Comparison of ENCODE assay signal across 9 mouse cellular contexts in the genomic region with DNA sequence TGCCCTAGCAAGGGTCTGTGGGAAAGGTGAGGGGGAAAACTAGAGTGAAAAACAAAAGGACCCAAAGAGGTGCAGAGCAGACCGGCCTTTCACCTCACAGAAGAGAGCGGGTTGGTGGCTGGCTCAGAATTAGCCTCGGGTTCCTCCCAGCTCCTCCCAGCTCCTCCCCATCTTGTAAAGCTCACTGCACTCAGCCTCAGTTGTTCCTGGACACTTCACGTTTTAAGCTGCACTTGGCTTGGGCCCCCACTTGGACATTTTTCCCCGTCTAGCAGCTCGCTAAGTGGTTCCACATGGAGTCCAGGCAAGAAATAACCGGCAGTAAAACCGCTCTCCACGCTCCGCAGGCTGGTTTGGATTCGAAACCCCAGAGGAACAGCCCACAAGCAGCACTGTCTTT. TPM values are rescaled to one million over a fixed set of nuclear protein-coding genes. Genes with fewer than 3 reads are reported as not detected.
A peak's percentile ranks its signal among the peaks of the same experiment; 100 is the strongest.
DNase-seq lines count a peak whose midpoint lies in the region; ATAC-seq and TF ChIP-seq lines count a peak whose summit lies in the region.
"Had no signal": no experiment of that assay in that cellular context is flagged by ENCODE, and none has a peak within 500 bp of the region (broad histone marks: within the 10 kb centered on the region; RNA-seq: fewer than 3 reads in every experiment).

No protein-coding gene starts in this region.

- H3K9me3 ChIP-seq in forebrain, embryonic 10.5 days = no peaks in the 10 kb centered on the region
- H3K9me3 ChIP-seq in forebrain, postnatal 0 days (ENCODE audit: low read length) = no peaks in the 10 kb centered on the region
- no peaks in the 10 kb centered on the region for H3K9me3 ChIP-seq in hindbrain, embryonic 12.5 days (replicated peaks)
- H3K9me3 ChIP-seq in lung, embryonic 15.5 days = no peaks in the 10 kb centered on the region

- H3K4me3 ChIP-seq in forebrain, embryonic 10.5 days = peak overlapping the region; percentile 4; the same call in 1 of the 2 replicates
- no peak overlapping the region for H3K4me3 ChIP-seq in forebrain, postnatal 0 days (ENCODE audit: low read depth, low read length)
- H3K4me3 ChIP-seq in hindbrain, embryonic 12.5 days = no peak overlapping the region
- H3K4me3 ChIP-seq in lung, embryonic 15.5 days = peak overlapping the region; percentile 20

- DNase-seq in forebrain, embryonic 10.5 days (ENCODE audit: extremely low spot score, low spot score) = peak; percentile 29
- no peak for DNase-seq in forebrain, postnatal 0 days
- DNase-seq in fibroblast of lung, adult 2 months (ENCODE audit: low read depth) = peak; percentile 86
- peak; percentile 41 for DNase-seq in testis, postnatal 10 days (ENCODE audit: low spot score)
- no peak for DNase-seq in right cerebral cortex, postnatal 25 days
- DNase-seq in right cerebral cortex, postnatal 10 days (ENCODE audit: low spot score in 2 of 2) = no peak

- TF ChIP-seq CTCF in forebrain, postnatal 0 days (IDR thresholded peaks at IDR 0.05; ENCODE audit: low read depth) = no peak

- H3K4me2 ChIP-seq in forebrain, postnatal 0 days (ENCODE audit: low read depth) = no peak overlapping the region; the same call in 1 of the 2 replicates
- peak overlapping the region; percentile 33 for H3K4me2 ChIP-seq in hindbrain, embryonic 12.5 days (replicated peaks)
- peak overlapping the region; percentile 47 for H3K4me2 ChIP-seq in lung, embryonic 15.5 days

- 44% methylated on average over 11 of the region's 11 CpGs for WGBS in forebrain, embryonic 10.5 days
- 37% methylated on average over 11 of the region's 11 CpGs for WGBS in forebrain, postnatal 0 days
- 41% methylated on average over 11 of the region's 11 CpGs for WGBS in hindbrain, embryonic 12.5 days
- WGBS in lung, embryonic 15.5 days = 21% methylated on average over 11 of the region's 11 CpGs

- H3K36me3 ChIP-seq in forebrain, embryonic 10.5 days (replicated peaks) = no peaks in the 10 kb centered on the region
- H3K36me3 ChIP-seq in forebrain, postnatal 0 days (ENCODE audit: insufficient read depth) = no peaks in the 10 kb centered on the region
- no peaks in the 10 kb centered on the region for H3K36me3 ChIP-seq in hindbrain, embryonic 12.5 days
- H3K36me3 ChIP-seq in lung, embryonic 15.5 days = peaks cover 2% of the 10 kb centered on the region; the same call in 1 of the 2 replicates

- H3K27ac ChIP-seq in forebrain, embryonic 10.5 days = peak overlapping the region; percentile 83
- H3K27ac ChIP-seq in forebrain, postnatal 0 days (ENCODE audit: low read depth, low read length) = no peak overlapping the region
- H3K27ac ChIP-seq in hindbrain, embryonic 12.5 days = peak overlapping the region; percentile 92
- H3K27ac ChIP-seq in lung, embryonic 15.5 days = peak overlapping the region; percentile 98
- H3K27ac ChIP-seq: heart, adult 2 months had no signal

- H3K27me3 ChIP-seq in forebrain, embryonic 10.5 days (ENCODE audit: poor library complexity, severe bottlenecking) = peaks cover 65% of the 10 kb centered on the region
- peaks cover 10% of the 10 kb centered on the region; the same call in 1 of the 2 replicates for H3K27me3 ChIP-seq in forebrain, postnatal 0 days (ENCODE audit: insufficient read depth, low read length)
- H3K27me3 ChIP-seq in hindbrain, embryonic 12.5 days = peaks cover 26% of the 10 kb centered on the region
- H3K27me3 ChIP-seq in lung, embryonic 15.5 days = no peaks in the 10 kb centered on the region

- no peak for ATAC-seq in forebrain, postnatal 0 days
- ATAC-seq in hindbrain, embryonic 12.5 days (ENCODE audit: low FRiP score) = peak; percentile 27; the same call in 1 of the 2 replicates
- peak; percentile 83 for ATAC-seq in lung, embryonic 15.5 days (ENCODE audit: borderline replicate concordance, extremely low read depth, low FRiP score, low TSS enrichment)

- H3K9ac ChIP-seq in forebrain, postnatal 0 days = no peak overlapping the region
- no peak overlapping the region for H3K9ac ChIP-seq in hindbrain, embryonic 12.5 days
- 0 out of 2 replicates have a peak overlapping the region, but pooled peaks have one; percentile 1 for H3K9ac ChIP-seq in lung, embryonic 15.5 days

- peaks cover 29% of the 10 kb centered on the region for H3K4me1 ChIP-seq in forebrain, embryonic 10.5 days
- H3K4me1 ChIP-seq in forebrain, postnatal 0 days (ENCODE audit: insufficient read depth) = no peaks in the 10 kb centered on the region
- peaks cover 17% of the 10 kb centered on the region for H3K4me1 ChIP-seq in hindbrain, embryonic 12.5 days
- peaks cover 56% of the 10 kb centered on the region for H3K4me1 ChIP-seq in lung, embryonic 15.5 days

RNA-seq across cellular contexts. Expression of a gene that starts 3.3 kb away (rescaled TPM):
- 0.27 and 0.81 TPM in 2 replicates for polyA plus RNA-seq in forebrain, embryonic 10.5 days (2016; fragmentation: Nextera tagmentation; extraction: Ambion mirVana)
- 3.1 and 7.3 TPM in 2 replicates for total RNA-seq in forebrain, postnatal 0 days (2014; rRNA removed)
- polyA plus RNA-seq in forebrain, postnatal 0 days (2015; fragmentation: Nextera tagmentation; extraction: Ambion mirVana) = 2.2 and 3.0 TPM in 2 replicates
- polyA plus RNA-seq in hindbrain, embryonic 12.5 days (2016; fragmentation: Nextera tagmentation; extraction: Ambion mirVana) = 12.6 and 13.2 TPM in 2 replicates
- polyA plus RNA-seq in lung, embryonic 15.5 days (2015; fragmentation: Nextera tagmentation; extraction: Ambion mirVana) = 14.6 and 16.4 TPM in 2 replicates

Comparison
In these comparisons a context has a peak if more than half of its experiments do, and no peak if none do; other contexts are left out.
1. DNase-seq: peak in forebrain, embryonic 10.5 days (single experiment), fibroblast of lung, adult 2 months (single experiment) and testis, postnatal 10 days (single experiment); none in forebrain, postnatal 0 days (single experiment), right cerebral cortex, postnatal 25 days (single experiment) and right cerebral cortex, postnatal 10 days (0 of 2).
2. H3K4me3 ChIP-seq: peak in forebrain, embryonic 10.5 days (single experiment) and lung, embryonic 15.5 days (single experiment); none in forebrain, postnatal 0 days (single experiment) and hindbrain, embryonic 12.5 days (single experiment).